Mouse (Mus musculus) MEL (cell line): Measurements from ENCODE around the gene Tmem88. TPM values are rescaled to one million over a fixed set of nuclear protein-coding genes. Genes with fewer than 3 reads are reported as not detected.

Experiments used
- DNase-seq: peaks from one replicate; pipeline ENCODE4 v3.0.0; 2011; ENCODE audit warnings: low read depth, low spot score
- H3K27ac ChIP-seq: 2 replicates; pipeline ENCODE4 v1.5.1; 2012; ENCODE audit warnings: low read depth, mild to moderate bottlenecking, control low read depth, low read length, moderate library complexity; ENCODE audit not compliant: control insufficient read depth
- H3K27me3 ChIP-seq, 2 experiments: fragments of 150-350 bp in 1 of 2; sonication (generic) in 1 of 2; 2 replicates each; pipeline ENCODE4 v1.6.1; 2012; ENCODE audit warnings: low read length in 2 of 2, mild to moderate bottlenecking in 2 of 2, improper control_type of control experiment in 1 of 2, moderate library complexity in 1 of 2; ENCODE audit not compliant: insufficient read depth in 2 of 2, control insufficient read depth in 1 of 2
- H3K36me3 ChIP-seq, 2 experiments: 2 replicates each; pipeline ENCODE4 v1.6.1; 2012 to 2014; ENCODE audit warnings: low read length in 2 of 2, improper control_type of control experiment in 1 of 2, inconsistent platforms in 1 of 2, mild to moderate bottlenecking in 1 of 2; ENCODE audit not compliant: insufficient read depth in 2 of 2, control insufficient read depth in 1 of 2
- H3K4me1 ChIP-seq, 2 experiments: fragments of 150-350 bp in 1 of 2; sonication (generic) in 1 of 2; 2 replicates each; pipeline ENCODE4 v1.6.1; 2012; ENCODE audit warnings: low read length in 2 of 2, improper control_type of control experiment in 1 of 2, mild to moderate bottlenecking in 1 of 2; ENCODE audit not compliant: insufficient read depth in 2 of 2, control insufficient read depth in 1 of 2
- H3K4me3 ChIP-seq, 2 experiments: fragments of 150-350 bp in 1 of 2; sonication (generic) in 1 of 2; 2 replicates each; pipeline ENCODE4 v1.5.1; 2012; ENCODE audit warnings: low read depth in 2 of 2, low read length in 2 of 2, mild to moderate bottlenecking in 2 of 2, moderate library complexity in 2 of 2, control low read depth in 1 of 2, improper control_type of control experiment in 1 of 2; ENCODE audit not compliant: control insufficient read depth in 1 of 2, insufficient read depth in 1 of 2
- H3K79me2 ChIP-seq: 2 replicates; pipeline ENCODE4 v1.6.1; 2012; ENCODE audit warnings: mild to moderate bottlenecking, low read length, moderate library complexity; ENCODE audit not compliant: control insufficient read depth, poor library complexity, insufficient read depth
- H3K9ac ChIP-seq: 2 replicates; pipeline ENCODE4 v1.6.1; 2012; ENCODE audit warnings: low read depth, mild to moderate bottlenecking, control low read depth, low read length, moderate library complexity; ENCODE audit not compliant: control insufficient read depth, poor library complexity, severe bottlenecking
- H3K9me3 ChIP-seq: fragments of 150-350 bp; sonication (generic); replicated peaks from 2 replicates; pipeline ENCODE4 v1.6.1; 2012; ENCODE audit warnings: mild to moderate bottlenecking, low read length, improper control_type of control experiment, moderate library complexity; ENCODE audit not compliant: insufficient read depth
- BHLHE40 ChIP-seq: IDR thresholded peaks from 2 replicates; pipeline ENCODE4 v1.6.1; 2012; ENCODE audit warnings: low read depth, mild to moderate bottlenecking, inconsistent platforms, low read length, improper control_type of control experiment, borderline replicate concordance
- CHD2 ChIP-seq: IDR thresholded peaks from 2 replicates; pipeline ENCODE4 v1.6.1; 2011; ENCODE audit warnings: low read length, improper control_type of control experiment
- CTCF ChIP-seq, 3 experiments: IDR thresholded peaks in 2 of 3; conservative IDR thresholded peaks in 1 of 3; 2 replicates each; pipeline ENCODE4 v1.5.1; 2011 to 2012; ENCODE audit warnings: low read length in 3 of 3, low read depth in 2 of 3, mild to moderate bottlenecking in 2 of 3, improper control_type of control experiment in 1 of 3, inconsistent platforms in 1 of 3, mixed read lengths in 1 of 3, moderate library complexity in 1 of 3; ENCODE audit not compliant: control insufficient read depth in 1 of 3, insufficient read depth in 1 of 3, poor library complexity in 1 of 3, severe bottlenecking in 1 of 3
- E2F4 ChIP-seq: IDR thresholded peaks from 2 replicates; pipeline ENCODE4 v1.6.1; 2011; ENCODE audit warnings: low read depth, low read length, improper control_type of control experiment, borderline replicate concordance
- ELF1 ChIP-seq: IDR thresholded peaks from 2 replicates; pipeline ENCODE4 v1.6.1; 2014; ENCODE audit warnings: low read depth, mild to moderate bottlenecking, inconsistent platforms, low read length, improper control_type of control experiment, moderate library complexity
- EP300 ChIP-seq, 2 experiments: IDR thresholded peaks; 2 replicates each; pipeline ENCODE4 v1.6.1; 2011; ENCODE audit warnings: improper control_type of control experiment in 2 of 2, low read length in 2 of 2, low read depth in 1 of 2, mild to moderate bottlenecking in 1 of 2
- ETS1 ChIP-seq: IDR thresholded peaks from 2 replicates; pipeline ENCODE4 v1.6.1; 2012; ENCODE audit warnings: low read depth, mild to moderate bottlenecking, inconsistent platforms, low read length, improper control_type of control experiment, moderate library complexity
- GATA1 ChIP-seq: IDR thresholded peaks from 2 replicates; pipeline ENCODE4 v1.6.1; 2011; ENCODE audit warnings: low read depth, low read length, improper control_type of control experiment
- HCFC1 ChIP-seq: IDR thresholded peaks from 2 replicates; pipeline ENCODE4 v1.6.1; 2012; ENCODE audit warnings: low read depth, mild to moderate bottlenecking, inconsistent platforms, low read length, improper control_type of control experiment, moderate library complexity
- JUND ChIP-seq: IDR thresholded peaks from 2 replicates; pipeline ENCODE4 v1.6.1; 2011; ENCODE audit warnings: low read depth, mild to moderate bottlenecking, improper control_type of control experiment, low read length
- KAT2A ChIP-seq: conservative IDR thresholded peaks from 2 replicates; pipeline ENCODE4 v1.6.1; 2012; ENCODE audit warnings: low read depth, low read length, improper control_type of control experiment, inconsistent platforms
- MAFK ChIP-seq: IDR thresholded peaks from 2 replicates; pipeline ENCODE4 v1.6.1; 2011; ENCODE audit warnings: low read depth, mild to moderate bottlenecking, low read length, improper control_type of control experiment, borderline replicate concordance
- MAX ChIP-seq: IDR thresholded peaks from 2 replicates; pipeline ENCODE4 v1.6.1; 2011; ENCODE audit warnings: low read length, improper control_type of control experiment
- MAZ ChIP-seq: IDR thresholded peaks from 2 replicates; pipeline ENCODE4 v1.6.1; 2012; ENCODE audit warnings: low read depth, mild to moderate bottlenecking, inconsistent platforms, low read length, improper control_type of control experiment
- MEF2A ChIP-seq: IDR thresholded peaks from 2 replicates; pipeline ENCODE4 v1.6.1; 2014; ENCODE audit warnings: low read depth, mild to moderate bottlenecking, inconsistent platforms, low read length, improper control_type of control experiment; ENCODE audit not compliant: poor library complexity, insufficient replicate concordance, severe bottlenecking; ENCODE audit errors: extremely low read depth
- MXI1 ChIP-seq: IDR thresholded peaks from 2 replicates; pipeline ENCODE4 v1.6.1; 2011; ENCODE audit warnings: mild to moderate bottlenecking, low read depth, low read length, improper control_type of control experiment
- MYC ChIP-seq: IDR thresholded peaks from 2 replicates; pipeline ENCODE4 v1.6.1; 2011; ENCODE audit warnings: low read depth, mild to moderate bottlenecking, low read length, improper control_type of control experiment, moderate library complexity
- NELFE ChIP-seq: IDR thresholded peaks from 2 replicates; pipeline ENCODE4 v1.6.1; 2011; ENCODE audit warnings: low read depth, low read length, improper control_type of control experiment
- NRF1 ChIP-seq: IDR thresholded peaks from 2 replicates; pipeline ENCODE4 v1.6.1; 2014; ENCODE audit warnings: low read depth, mild to moderate bottlenecking, inconsistent platforms, low read length, improper control_type of control experiment, moderate library complexity; ENCODE audit not compliant: poor library complexity, insufficient read depth, severe bottlenecking
- RAD21 ChIP-seq: IDR thresholded peaks from 2 replicates; pipeline ENCODE4 v1.6.1; 2011; ENCODE audit warnings: mild to moderate bottlenecking, low read depth, low read length, improper control_type of control experiment
- RCOR1 ChIP-seq: IDR thresholded peaks from 2 replicates; pipeline ENCODE4 v1.6.1; 2012; ENCODE audit warnings: low read depth, mild to moderate bottlenecking, inconsistent platforms, low read length, improper control_type of control experiment
- SIN3A ChIP-seq: IDR thresholded peaks from 2 replicates; pipeline ENCODE4 v1.6.1; 2012; ENCODE audit warnings: low read length, improper control_type of control experiment, inconsistent platforms
- SMC3 ChIP-seq: IDR thresholded peaks from 2 replicates; pipeline ENCODE4 v1.6.1; 2011; ENCODE audit warnings: low read depth, low read length, improper control_type of control experiment
- TAL1 ChIP-seq: IDR thresholded peaks from 2 replicates; pipeline ENCODE4 v1.6.1; 2012; ENCODE audit warnings: mild to moderate bottlenecking, inconsistent platforms, low read length, moderate library complexity, mixed read lengths
- USF1 ChIP-seq: IDR thresholded peaks from 2 replicates; pipeline ENCODE4 v1.6.1; 2014; ENCODE audit warnings: low read depth, mild to moderate bottlenecking, inconsistent platforms, low read length, improper control_type of control experiment, moderate library complexity
- ZKSCAN1 ChIP-seq: IDR thresholded peaks from 2 replicates; pipeline ENCODE4 v1.6.1; 2012; ENCODE audit warnings: low read depth, mild to moderate bottlenecking, inconsistent platforms, low read length, improper control_type of control experiment, moderate library complexity
- ZNF384 ChIP-seq: IDR thresholded peaks from 2 replicates; pipeline ENCODE4 v1.6.1; 2012; ENCODE audit warnings: low read depth, mild to moderate bottlenecking, inconsistent platforms, low read length, improper control_type of control experiment
- polyA plus RNA-seq, 2 experiments: library from polyadenylated mRNA; stranded (reverse) in 1 of 2; unstranded in 1 of 2; fragments of >175 nt in 1 of 2; fragments of >200 nt in 1 of 2; gene quantifications; 2 replicates each; pipeline versions ENCODE4 v1.2.1 to v1.2.4; 2012; ENCODE audit warnings: low replicate concordance in 2 of 2, low read depth in 1 of 2; ENCODE audit not compliant: insufficient read length in 2 of 2, insufficient read depth in 1 of 2, missing spikeins in 1 of 2
- total RNA-seq: library from RNA; depleted of rRNA; stranded (reverse); fragments of 300-350 nt; gene quantifications from 2 replicates; pipeline ENCODE4 v1.2.3, GENCODE M21; 2012

Tmem88 gene
- total and polyA plus RNA-seq, 3 experiments = 0.39 to 0.45 TPM; not detected in 1

DNA sequence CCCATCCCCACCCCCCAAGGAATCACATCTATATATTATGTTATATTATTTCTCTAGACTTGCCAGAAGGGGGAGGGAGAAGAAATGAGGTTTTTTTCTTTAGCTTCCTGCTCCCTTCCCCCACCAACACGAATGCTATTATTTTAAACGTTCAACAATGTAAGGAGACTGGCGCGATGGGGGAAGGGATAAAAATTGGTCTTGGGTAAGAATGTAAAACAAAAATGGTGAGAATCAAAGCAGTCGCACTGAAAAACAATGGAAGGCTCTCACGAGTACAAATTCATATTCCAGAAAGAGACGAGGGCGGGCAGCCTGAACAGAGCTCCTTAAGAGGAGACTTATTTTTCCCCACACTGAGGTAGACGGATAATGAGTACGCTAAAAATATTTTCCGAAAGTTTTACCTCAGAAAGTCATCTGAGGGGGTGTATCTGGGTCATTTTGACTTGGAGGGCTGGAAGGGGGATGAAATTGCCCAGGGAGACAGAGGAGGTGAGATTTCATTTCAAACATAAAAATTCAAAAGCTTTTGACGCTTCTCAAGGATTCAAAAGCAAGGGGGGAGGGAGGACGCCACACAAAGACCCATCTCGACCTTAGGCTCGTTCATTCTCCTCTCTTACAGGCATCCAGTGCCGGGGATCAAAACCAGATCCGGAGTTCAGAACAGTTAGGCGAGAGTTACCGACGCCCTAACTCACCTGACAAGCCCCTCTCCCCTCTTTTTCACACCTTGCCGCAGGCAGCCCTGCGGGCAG lies 31.0 kb downstream of the Tmem88 start (continued):
- no peak for TF ChIP-seq CTCF (IDR thresholded peaks at IDR 0.05 in 2 of 3, conservative IDR thresholded peaks at IDR 0.05 in 1 of 3; ENCODE audit: control insufficient read depth in 1 of 3, insufficient read depth in 1 of 3, low read depth in 2 of 3, low read length in 3 of 3, poor library complexity in 1 of 3, severe bottlenecking in 1 of 3)
- TF ChIP-seq E2F4 = no peak

DNA sequence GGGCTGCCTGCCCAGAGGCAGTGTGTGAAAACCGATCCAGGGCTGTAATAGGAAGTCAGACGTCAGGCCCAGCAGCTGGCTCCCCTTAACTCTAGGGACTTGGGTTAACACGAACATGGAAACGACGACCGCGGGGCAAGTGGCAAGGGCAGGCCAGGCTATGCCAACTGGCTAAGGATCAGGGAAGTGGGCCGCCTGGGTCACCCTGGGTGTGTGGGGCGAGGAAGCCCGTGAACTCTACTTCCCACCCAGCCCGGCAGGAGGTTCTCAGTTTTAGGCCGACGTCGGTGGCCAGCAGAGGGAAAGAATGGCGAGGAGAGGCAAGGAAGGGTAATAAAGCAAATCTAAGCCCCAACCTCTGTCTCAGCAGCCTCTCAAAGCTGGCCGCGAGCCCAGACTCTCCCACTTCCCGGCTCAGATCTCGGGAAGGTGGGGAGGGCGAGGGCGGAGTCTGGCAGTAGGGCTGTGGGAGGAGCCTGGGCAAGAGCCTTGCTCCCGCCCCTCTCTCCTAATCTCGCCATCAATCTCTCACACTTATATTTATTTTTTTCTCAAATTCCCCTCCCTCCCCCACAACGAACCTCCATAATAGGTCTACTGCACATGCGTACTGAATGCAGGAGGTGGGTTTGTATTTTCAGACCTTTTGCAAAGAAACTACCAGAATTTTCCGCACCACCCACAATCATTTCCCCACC lies 31.7 kb downstream of the Tmem88 start:
- H3K27me3 ChIP-seq = no peaks in the 10 kb centered on the region
- H3K9me3 ChIP-seq = no peaks in the 10 kb centered on the region
- TF ChIP-seq MYC = peak; percentile 51; the same call in 1 of the 2 replicates
- peak; percentile 48; the same call in 1 of the 2 replicates for TF ChIP-seq BHLHE40
- no peak for TF ChIP-seq MAFK
- TF ChIP-seq SMC3 = 0 out of 2 replicates have a peak, but pooled peaks have one; percentile 7
- TF ChIP-seq MXI1 = peak; percentile 45; the same call in 1 of the 2 replicates
- peak; percentile 82 for TF ChIP-seq ETS1
- peak; percentile 15 to 35; a peak in 3 of 4 replicates for TF ChIP-seq EP300 (IDR thresholded peaks at IDR 0.05; ENCODE audit: low read depth in 1 of 2, low read length in 2 of 2)
- TF ChIP-seq NELFE = peak; percentile 23; the same call in 1 of the 2 replicates
- TF ChIP-seq ZKSCAN1 = no peak; the same call in 1 of the 2 replicates
- TF ChIP-seq RAD21 = no peak
- TF ChIP-seq RCOR1 = peak; percentile 88
- peak; percentile 59; the same call in 1 of the 2 replicates for TF ChIP-seq ELF1
- TF ChIP-seq HCFC1 = peak; percentile 74
- TF ChIP-seq KAT2A = no peak; the same call in 1 of the 2 replicates
- TF ChIP-seq MAX = no peak; the same call in none of the 2 replicates
- TF ChIP-seq CTCF (IDR thresholded peaks at IDR 0.05 in 2 of 3, conservative IDR thresholded peaks at IDR 0.05 in 1 of 3; ENCODE audit: control insufficient read depth in 1 of 3, insufficient read depth in 1 of 3, low read depth in 2 of 3, low read length in 3 of 3, poor library complexity in 1 of 3, severe bottlenecking in 1 of 3) = no peak
- no peak for TF ChIP-seq TAL1
- TF ChIP-seq USF1 = 0 out of 2 replicates have a peak, but pooled peaks have one; percentile 10
- TF ChIP-seq MAZ = peak; percentile 94
- 0 out of 2 replicates have a peak, but pooled peaks have one; percentile 18 for TF ChIP-seq MEF2A
- no peak for TF ChIP-seq JUND
- TF ChIP-seq CHD2 = no peak
- TF ChIP-seq NRF1 = peak; percentile 85
- TF ChIP-seq ZNF384 = peak; percentile 95
- peak; percentile 94 for TF ChIP-seq GATA1
- peak; percentile 76 for TF ChIP-seq SIN3A
- H3K79me2 ChIP-seq = peaks cover 15% of the 10 kb centered on the region
- peaks cover 13 to 23% of the 10 kb centered on the region in 2 experiments for H3K4me1 ChIP-seq
- peaks cover 0 to 13% of the 10 kb centered on the region in 2 experiments; a peak in 2 of 4 replicates for H3K36me3 ChIP-seq
- H3K27ac ChIP-seq = 0 out of 2 replicates have a peak overlapping the region, but pooled peaks have one; percentile 12
- H3K4me3 ChIP-seq = peak overlapping the region; percentile 1 to 25; a peak in 3 of 4 replicates
- peak; percentile 99 for DNase-seq
- peak overlapping the region; percentile 34 for H3K9ac ChIP-seq
